Mouse (Mus musculus) intestine, postnatal 0 days (tissue): ENCODE results near the gene Ube2v1. TPM values are rescaled to one million over a fixed set of nuclear protein-coding genes. Genes with fewer than 3 reads are reported as not detected.

ENCODE experiments used
- ATAC-seq: fragments of 200-750 bp; cut with Nextera tagmentation; 2 replicates; pipeline ENCODE4 v1.8.0; 2017; ENCODE audit warnings: mild to moderate bottlenecking, moderate TSS enrichment, moderate library complexity
- H3K27ac ChIP-seq: fragments of 300-500 bp; sonication (generic); 2 replicates; pipeline ENCODE4 v1.5.1; 2014; ENCODE audit warnings: mild to moderate bottlenecking, low read depth, low read length, moderate library complexity
- H3K27me3 ChIP-seq: fragments of 300-500 bp; sonication (generic); replicated peaks from 2 replicates; pipeline ENCODE4 v1.6.1; 2014; ENCODE audit warnings: low read length, mixed read lengths; ENCODE audit not compliant: control insufficient read depth, insufficient read depth
- H3K36me3 ChIP-seq: fragments of 300-500 bp; sonication (generic); 2 replicates; pipeline ENCODE4 v1.6.1; 2014; ENCODE audit warnings: mild to moderate bottlenecking, moderate library complexity; ENCODE audit not compliant: control insufficient read depth, insufficient read depth
- H3K4me1 ChIP-seq: fragments of 300-500 bp; sonication (generic); replicated peaks from 2 replicates; pipeline ENCODE4 v1.6.1; 2014; ENCODE audit warnings: antibody characterized with exemption, low read length, mixed read lengths; ENCODE audit not compliant: control insufficient read depth, insufficient read depth
- H3K4me2 ChIP-seq: fragments of 300-500 bp; sonication (generic); replicated peaks from 2 replicates; pipeline ENCODE4 v1.6.1; 2014; ENCODE audit warnings: low read depth, mild to moderate bottlenecking, moderate library complexity
- H3K4me3 ChIP-seq: fragments of 300-500 bp; sonication (generic); 2 replicates; pipeline ENCODE4 v1.5.1; 2014; ENCODE audit warnings: low read depth, low read length
- H3K9ac ChIP-seq: fragments of 300-500 bp; sonication (generic); 2 replicates; pipeline ENCODE4 v1.6.1; 2014; ENCODE audit warnings: mild to moderate bottlenecking, low read depth, low read length
- H3K9me3 ChIP-seq: fragments of 300-500 bp; sonication (generic); 2 replicates; pipeline ENCODE4 v1.6.1; 2016; ENCODE audit warnings: mixed run types; ENCODE audit not compliant: control insufficient read depth
- CTCF ChIP-seq: sonication (generic); IDR thresholded peaks from 2 replicates; pipeline ENCODE4 v1.5.1; 2016; ENCODE audit warnings: low read depth, mild to moderate bottlenecking, control low read depth, antibody characterized with exemption, moderate library complexity
- WGBS: fragments of 180-500 bp; shearing (Covaris S2); extraction: QIAGEN DNeasy Blood & Tissue Kit; methylation state at CpG from one replicate; pipeline ENCODE4 v1.1.7; 2014; 5-methylcytosine and 5-hydroxymethylcytosine counted together
- polyA plus RNA-seq: library from polyadenylated mRNA; unstranded; fragments of >200 nt; fragmentation: Nextera tagmentation; extraction: Ambion mirVana; gene quantifications from 2 replicates; pipeline ENCODE4 v1.2.1, GENCODE M21; 2015

The Ube2v1 gene
- polyA plus RNA-seq, 1 experiment from 2014 or later, result 173 TPM

GRCm38 (mm10) chr2:167605178-167605794 lies 26.6 kb downstream of the Ube2v1 start:
- no peaks in the 10 kb centered on the region for H3K9me3 ChIP-seq
- TF ChIP-seq CTCF, result peak; percentile 99
- ATAC-seq, result peak; percentile 75
- peaks cover 20% of the 10 kb centered on the region for H3K36me3 ChIP-seq
- WGBS, result 22% methylated on average over 11 of the region's 11 CpGs
- H3K4me2 ChIP-seq, result no peak overlapping the region
- no peak overlapping the region for H3K27ac ChIP-seq
- no peaks in the 10 kb centered on the region for H3K27me3 ChIP-seq
- no peaks in the 10 kb centered on the region for H3K4me1 ChIP-seq
- no peak overlapping the region for H3K9ac ChIP-seq
- H3K4me3 ChIP-seq, result no peak overlapping the region

- peak; percentile 65 for TF ChIP-seq CTCF
- Histone ChIP-seq H3K4me3 (no peak overlapping the region), H3K27ac (no peak overlapping the region), H3K9ac (no peak overlapping the region), H3K4me1 (no peaks in the 10 kb centered on the region), H3K9me3 (no peaks in the 10 kb centered on the region), H3K27me3 (no peaks in the 10 kb centered on the region), H3K36me3 (0 out of 2 replicates have a peak, but pooled peaks cover 7% of the 10 kb centered on the region), H3K4me2 (no peak overlapping the region)
- WGBS, result 62% methylated on average over 5 of the region's 5 CpGs
- ATAC-seq, result no peak
These were observed 28.9 kb downstream of the Ube2v1 start for GRCm38 (mm10) chr2:167602978-167603377.

GRCm38 (mm10) chr2:167602364-167602763 lies 29.5 kb downstream of the Ube2v1 start:
- no peak for ATAC-seq
- Histone ChIP-seq H3K4me2 (no peak overlapping the region), H3K27ac (no peak overlapping the region), H3K36me3 (0 out of 2 replicates have a peak, but pooled peaks cover 5% of the 10 kb centered on the region), H3K4me3 (no peak overlapping the region), H3K9ac (no peak overlapping the region), H3K27me3 (no peaks in the 10 kb centered on the region), H3K9me3 (no peaks in the 10 kb centered on the region), H3K4me1 (no peaks in the 10 kb centered on the region)
- TF ChIP-seq CTCF, result no peak
- 82% methylated on average over 2 of the region's 2 CpGs for WGBS

- Histone ChIP-seq H3K4me1 (no peaks in the 10 kb centered on the region), H3K4me3 (no peak overlapping the region), H3K9me3 (no peaks in the 10 kb centered on the region), H3K36me3 (no peaks in the 10 kb centered on the region), H3K27ac (no peak overlapping the region), H3K27me3 (peaks cover 3% of the 10 kb centered on the region; the same call in 1 of the 2 replicates), H3K9ac (no peak overlapping the region), H3K4me2 (no peak overlapping the region)
- 75% methylated on average over 8 of the region's 8 CpGs for WGBS
- TF ChIP-seq CTCF, result no peak
- no peak for ATAC-seq
These were observed 31.4 kb downstream of the Ube2v1 start for GRCm38 (mm10) chr2:167600481-167600995.

GRCm38 (mm10) chr2:167599917-167600316 lies 32.0 kb downstream of the Ube2v1 start:
- 63% methylated on average over 6 of the region's 6 CpGs for WGBS
- no peaks in the 10 kb centered on the region for H3K9me3 ChIP-seq
- no peak overlapping the region for H3K4me2 ChIP-seq
- no peaks in the 10 kb centered on the region for H3K36me3 ChIP-seq
- no peak overlapping the region for H3K9ac ChIP-seq
- TF ChIP-seq CTCF, result no peak
- H3K27ac ChIP-seq, result no peak overlapping the region
- ATAC-seq, result no peak
- H3K27me3 ChIP-seq, result peaks cover 3% of the 10 kb centered on the region; the same call in 1 of the 2 replicates
- H3K4me3 ChIP-seq, result no peak overlapping the region
- no peaks in the 10 kb centered on the region for H3K4me1 ChIP-seq

- Histone ChIP-seq H3K36me3 (no peaks in the 10 kb centered on the region), H3K4me1 (no peaks in the 10 kb centered on the region), H3K9me3 (no peaks in the 10 kb centered on the region), H3K27ac (no peak overlapping the region), H3K27me3 (peaks cover 3% of the 10 kb centered on the region; the same call in 1 of the 2 replicates), H3K4me3 (no peak overlapping the region), H3K9ac (no peak overlapping the region), H3K4me2 (no peak overlapping the region)
- no peak for TF ChIP-seq CTCF
- 90% methylated on average over 5 of the region's 5 CpGs for WGBS
- no peak for ATAC-seq
These were observed 32.7 kb downstream of the Ube2v1 start for GRCm38 (mm10) chr2:167599195-167599594.
